Mouse (Mus musculus) MEL (cell line): Measurements from ENCODE around the gene Map4. TPM values are rescaled to one million over a fixed set of nuclear protein-coding genes. Genes with fewer than 3 reads are reported as not detected.
A peak's percentile ranks its signal among the peaks of the same experiment; 100 is the strongest.

Source experiments
- DNase-seq: peaks from one replicate; pipeline ENCODE4 v3.0.0; 2011; ENCODE audit warnings: low read depth, low spot score
- H3K27ac ChIP-seq: 2 replicates; pipeline ENCODE4 v1.5.1; 2012; ENCODE audit warnings: low read depth, mild to moderate bottlenecking, control low read depth, low read length, moderate library complexity; ENCODE audit not compliant: control insufficient read depth
- H3K27me3 ChIP-seq, 2 experiments: fragments of 150-350 bp in 1 of 2; sonication (generic) in 1 of 2; 2 replicates each; pipeline ENCODE4 v1.6.1; 2012; ENCODE audit warnings: low read length in 2 of 2, mild to moderate bottlenecking in 2 of 2, improper control_type of control experiment in 1 of 2, moderate library complexity in 1 of 2; ENCODE audit not compliant: insufficient read depth in 2 of 2, control insufficient read depth in 1 of 2
- H3K36me3 ChIP-seq, 2 experiments: 2 replicates each; pipeline ENCODE4 v1.6.1; 2012 to 2014; ENCODE audit warnings: low read length in 2 of 2, improper control_type of control experiment in 1 of 2, inconsistent platforms in 1 of 2, mild to moderate bottlenecking in 1 of 2; ENCODE audit not compliant: insufficient read depth in 2 of 2, control insufficient read depth in 1 of 2
- H3K4me1 ChIP-seq, 2 experiments: fragments of 150-350 bp in 1 of 2; sonication (generic) in 1 of 2; 2 replicates each; pipeline ENCODE4 v1.6.1; 2012; ENCODE audit warnings: low read length in 2 of 2, improper control_type of control experiment in 1 of 2, mild to moderate bottlenecking in 1 of 2; ENCODE audit not compliant: insufficient read depth in 2 of 2, control insufficient read depth in 1 of 2
- H3K4me3 ChIP-seq, 2 experiments: fragments of 150-350 bp in 1 of 2; sonication (generic) in 1 of 2; 2 replicates each; pipeline ENCODE4 v1.5.1; 2012; ENCODE audit warnings: low read depth in 2 of 2, low read length in 2 of 2, mild to moderate bottlenecking in 2 of 2, moderate library complexity in 2 of 2, control low read depth in 1 of 2, improper control_type of control experiment in 1 of 2; ENCODE audit not compliant: control insufficient read depth in 1 of 2, insufficient read depth in 1 of 2
- H3K79me2 ChIP-seq: 2 replicates; pipeline ENCODE4 v1.6.1; 2012; ENCODE audit warnings: mild to moderate bottlenecking, low read length, moderate library complexity; ENCODE audit not compliant: control insufficient read depth, poor library complexity, insufficient read depth
- H3K9ac ChIP-seq: 2 replicates; pipeline ENCODE4 v1.6.1; 2012; ENCODE audit warnings: low read depth, mild to moderate bottlenecking, control low read depth, low read length, moderate library complexity; ENCODE audit not compliant: control insufficient read depth, poor library complexity, severe bottlenecking
- H3K9me3 ChIP-seq: fragments of 150-350 bp; sonication (generic); replicated peaks from 2 replicates; pipeline ENCODE4 v1.6.1; 2012; ENCODE audit warnings: mild to moderate bottlenecking, low read length, improper control_type of control experiment, moderate library complexity; ENCODE audit not compliant: insufficient read depth
- BHLHE40 ChIP-seq: IDR thresholded peaks from 2 replicates; pipeline ENCODE4 v1.6.1; 2012; ENCODE audit warnings: low read depth, mild to moderate bottlenecking, inconsistent platforms, low read length, improper control_type of control experiment, borderline replicate concordance
- CHD1 ChIP-seq: IDR thresholded peaks from 2 replicates; pipeline ENCODE4 v1.6.1; 2012; ENCODE audit warnings: low read depth, mild to moderate bottlenecking, inconsistent platforms, low read length, improper control_type of control experiment
- CHD2 ChIP-seq: IDR thresholded peaks from 2 replicates; pipeline ENCODE4 v1.6.1; 2011; ENCODE audit warnings: low read length, improper control_type of control experiment
- E2F4 ChIP-seq: IDR thresholded peaks from 2 replicates; pipeline ENCODE4 v1.6.1; 2011; ENCODE audit warnings: low read depth, low read length, improper control_type of control experiment, borderline replicate concordance
- ELF1 ChIP-seq: IDR thresholded peaks from 2 replicates; pipeline ENCODE4 v1.6.1; 2014; ENCODE audit warnings: low read depth, mild to moderate bottlenecking, inconsistent platforms, low read length, improper control_type of control experiment, moderate library complexity
- EP300 ChIP-seq, 2 experiments: IDR thresholded peaks; 2 replicates each; pipeline ENCODE4 v1.6.1; 2011; ENCODE audit warnings: improper control_type of control experiment in 2 of 2, low read length in 2 of 2, low read depth in 1 of 2, mild to moderate bottlenecking in 1 of 2
- GABPA ChIP-seq: IDR thresholded peaks from 2 replicates; pipeline ENCODE4 v1.6.1; 2012; ENCODE audit warnings: low read depth, mild to moderate bottlenecking, inconsistent platforms, low read length, improper control_type of control experiment, moderate library complexity
- GATA1 ChIP-seq: IDR thresholded peaks from 2 replicates; pipeline ENCODE4 v1.6.1; 2011; ENCODE audit warnings: low read depth, low read length, improper control_type of control experiment
- MAFK ChIP-seq: IDR thresholded peaks from 2 replicates; pipeline ENCODE4 v1.6.1; 2011; ENCODE audit warnings: low read depth, mild to moderate bottlenecking, low read length, improper control_type of control experiment, borderline replicate concordance
- MAX ChIP-seq: IDR thresholded peaks from 2 replicates; pipeline ENCODE4 v1.6.1; 2011; ENCODE audit warnings: low read length, improper control_type of control experiment
- MYB ChIP-seq: IDR thresholded peaks from 2 replicates; pipeline ENCODE4 v1.6.1; 2011; ENCODE audit warnings: mild to moderate bottlenecking, low read depth, low read length, improper control_type of control experiment
- MYC ChIP-seq: IDR thresholded peaks from 2 replicates; pipeline ENCODE4 v1.6.1; 2011; ENCODE audit warnings: low read depth, mild to moderate bottlenecking, low read length, improper control_type of control experiment, moderate library complexity
- POLR2A ChIP-seq, 2 experiments: IDR thresholded peaks; 2 replicates each; pipeline ENCODE4 v1.6.1; 2011 to 2012; ENCODE audit warnings: low read length in 2 of 2, mild to moderate bottlenecking in 2 of 2, control low read depth in 1 of 2, improper control_type of control experiment in 1 of 2, low read depth in 1 of 2, moderate library complexity in 1 of 2; ENCODE audit not compliant: control insufficient read depth in 1 of 2, insufficient read depth in 1 of 2, poor library complexity in 1 of 2
- POLR2AphosphoS2 ChIP-seq: IDR thresholded peaks from 2 replicates; pipeline ENCODE4 v1.6.1; 2011; ENCODE audit warnings: low read length, improper control_type of control experiment
- POLR2AphosphoS5 ChIP-seq: IDR thresholded peaks from 2 replicates; pipeline ENCODE4 v1.6.1; 2012; ENCODE audit warnings: low read depth, borderline replicate concordance, mild to moderate bottlenecking, inconsistent platforms, low read length, moderate library complexity, mixed read lengths
- RAD21 ChIP-seq: IDR thresholded peaks from 2 replicates; pipeline ENCODE4 v1.6.1; 2011; ENCODE audit warnings: mild to moderate bottlenecking, low read depth, low read length, improper control_type of control experiment
- RCOR1 ChIP-seq: IDR thresholded peaks from 2 replicates; pipeline ENCODE4 v1.6.1; 2012; ENCODE audit warnings: low read depth, mild to moderate bottlenecking, inconsistent platforms, low read length, improper control_type of control experiment
- SMC3 ChIP-seq: IDR thresholded peaks from 2 replicates; pipeline ENCODE4 v1.6.1; 2011; ENCODE audit warnings: low read depth, low read length, improper control_type of control experiment
- UBTF ChIP-seq: IDR thresholded peaks from 2 replicates; pipeline ENCODE4 v1.6.1; 2012; ENCODE audit warnings: low read depth, mild to moderate bottlenecking, inconsistent platforms, low read length, improper control_type of control experiment, moderate library complexity, borderline replicate concordance; ENCODE audit not compliant: insufficient read depth
- USF1 ChIP-seq: IDR thresholded peaks from 2 replicates; pipeline ENCODE4 v1.6.1; 2014; ENCODE audit warnings: low read depth, mild to moderate bottlenecking, inconsistent platforms, low read length, improper control_type of control experiment, moderate library complexity
- ZKSCAN1 ChIP-seq: IDR thresholded peaks from 2 replicates; pipeline ENCODE4 v1.6.1; 2012; ENCODE audit warnings: low read depth, mild to moderate bottlenecking, inconsistent platforms, low read length, improper control_type of control experiment, moderate library complexity
- ZMIZ1 ChIP-seq: IDR thresholded peaks from 2 replicates; pipeline ENCODE4 v1.6.1; 2012; ENCODE audit warnings: low read depth, mild to moderate bottlenecking, inconsistent platforms, low read length, improper control_type of control experiment, moderate library complexity
- polyA plus RNA-seq, 2 experiments: library from polyadenylated mRNA; stranded (reverse) in 1 of 2; unstranded in 1 of 2; fragments of >175 nt in 1 of 2; fragments of >200 nt in 1 of 2; gene quantifications; 2 replicates each; pipeline versions ENCODE4 v1.2.1 to v1.2.4; 2012; ENCODE audit warnings: low replicate concordance in 2 of 2, low read depth in 1 of 2; ENCODE audit not compliant: insufficient read length in 2 of 2, insufficient read depth in 1 of 2, missing spikeins in 1 of 2
- total RNA-seq: library from RNA; depleted of rRNA; stranded (reverse); fragments of 300-350 nt; gene quantifications from 2 replicates; pipeline ENCODE4 v1.2.3, GENCODE M21; 2012

Gene Map4
- total and polyA plus RNA-seq, 3 experiments: 14.5 to 47.8 TPM; not detected in 1

DNA sequence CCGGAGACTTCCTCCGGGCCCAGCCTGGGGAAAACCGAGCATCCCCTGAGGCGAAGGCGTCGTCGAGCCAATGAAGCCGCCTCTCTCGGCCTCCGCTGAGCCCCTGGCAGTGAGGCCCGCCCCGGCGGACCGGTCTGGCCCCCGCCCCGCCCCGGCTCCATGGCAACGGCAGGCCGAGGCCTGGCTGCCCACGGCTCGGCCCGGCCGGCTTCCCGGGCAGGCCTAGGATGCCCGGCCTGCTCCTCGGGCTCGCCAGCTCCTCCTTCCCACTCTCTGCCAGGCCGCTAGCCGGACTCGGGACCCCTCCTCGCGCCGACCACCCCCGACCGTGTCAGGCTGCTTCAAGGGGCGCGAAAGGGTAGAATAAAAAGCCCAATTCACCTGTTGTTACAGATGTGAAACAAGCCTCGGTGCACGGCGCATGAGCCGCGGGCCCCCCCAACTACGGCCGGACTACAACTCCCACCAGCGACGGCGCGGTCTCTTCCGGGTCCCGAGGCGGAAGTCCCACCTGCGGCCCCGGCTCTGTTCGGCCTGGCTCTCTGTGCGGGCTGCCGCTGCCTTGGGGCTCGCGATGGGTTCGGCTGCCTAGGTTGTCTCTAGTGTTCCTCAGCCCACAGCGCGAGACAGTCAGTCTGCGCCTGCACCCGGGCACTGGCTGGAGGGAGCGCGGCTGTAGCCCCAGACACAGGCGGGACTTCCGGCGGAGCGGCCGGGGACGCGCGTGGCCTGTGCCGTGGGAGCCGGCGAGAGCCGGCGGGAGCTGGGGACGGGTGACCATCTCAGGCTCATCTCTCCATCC, 185.9 kb downstream of the Map4 start, which contains the start of gene Smarcc1 (continued):
- TF ChIP-seq RCOR1 (0 out of 2 replicates have a peak, but pooled peaks have one; percentile 9), EP300 (IDR thresholded peaks at IDR 0.05; ENCODE audit: low read depth in 1 of 2, low read length in 2 of 2) (no peak), MYB (no peak), ZMIZ1 (no peak), ZKSCAN1 (no peak), POLR2AphosphoS5 (no peak), CHD2 (no peak; the same call in 1 of the 2 replicates), RAD21 (no peak), POLR2AphosphoS2 (peak; percentile 61; the same call in 1 of the 2 replicates), ELF1 (peak; percentile 97), SMC3 (no peak), UBTF (no peak), GATA1 (no peak), E2F4 (no peak), USF1 (0 out of 2 replicates have a peak, but pooled peaks have one; percentile 15), POLR2A (IDR thresholded peaks at IDR 0.05; ENCODE audit: control insufficient read depth in 1 of 2, insufficient read depth in 1 of 2, low read depth in 1 of 2, low read length in 2 of 2, poor library complexity in 1 of 2) (peak; percentile 77 to 81), CHD1 (no peak), GABPA (no peak), BHLHE40 (no peak), MAFK (no peak)
- TF ChIP-seq, all 39 proteins: peak for 14

GRCm38 (mm10) chr9:110117779-110118139, 186.5 kb downstream of the Map4 start, which contains the start of gene Dhx30:
Dhx30 (minus strand) TSS chr9:110117830.
- Histone ChIP-seq H3K9ac (peak within 1 kb of the TSS; percentile 95), H3K27ac (peak within 1 kb of the TSS; percentile 82), H3K4me1 (peaks cover 2 to 3% of the 10 kb centered on the region in 2 experiments; a peak in 2 of 4 replicates), H3K79me2 (peaks cover 24% of the 10 kb centered on the region), H3K36me3 (peaks cover 5 to 12% of the 10 kb centered on the region in 2 experiments), H3K4me3 (peak within 1 kb of the TSS; percentile 90 to 99), H3K27me3 (no peaks in the 10 kb centered on the region), H3K9me3 (no peaks in the 10 kb centered on the region)
- TF ChIP-seq MYC (no peak), MAX (0 out of 2 replicates have a peak, but pooled peaks have one; percentile 25)
- no peak for DNase-seq
